Mouse (Mus musculus): ENCODE data around the gene Plac8. TPM values are rescaled to one million over a fixed set of nuclear protein-coding genes. Genes with fewer than 3 reads are reported as not detected.

Gene Plac8
- polyA plus RNA-seq, 1 experiment from 2014 or later = 1.4 TPM

DNA sequence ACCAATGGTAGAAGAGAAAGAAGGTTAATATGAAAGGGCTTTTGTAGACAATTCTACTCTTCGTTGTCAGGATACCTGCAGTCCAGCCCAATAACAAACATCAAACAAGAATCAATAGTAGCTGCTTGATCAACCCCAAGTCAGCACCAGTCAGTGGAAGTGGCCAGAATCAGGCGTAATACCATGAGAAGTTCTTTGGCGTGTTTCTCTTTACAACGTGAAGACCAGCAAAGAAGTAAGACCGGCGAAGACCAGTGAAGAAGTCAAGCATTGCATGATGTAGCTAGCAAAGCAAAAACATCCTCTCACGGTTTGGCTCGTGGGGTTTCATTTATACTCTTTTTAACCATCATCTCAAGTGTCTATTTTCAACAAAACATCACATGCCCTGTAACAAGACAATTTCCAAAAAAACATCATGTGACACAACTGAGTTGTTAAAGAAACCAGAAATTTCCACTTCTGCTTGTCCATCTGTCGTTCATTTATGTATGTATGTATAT, 27.0 kb upstream of the Plac8 start:
- no peak for ATAC-seq (ENCODE audit: low FRiP score)
- 95% methylated on average over 9 of the region's 9 CpGs for WGBS
- Histone ChIP-seq H3K4me3 (replicated peaks; ENCODE audit: low read length) (no peak overlapping the region), H3K36me3 (replicated peaks; ENCODE audit: control insufficient read depth, insufficient read depth) (no peaks in the 10 kb centered on the region), H3K4me2 (replicated peaks) (no peak overlapping the region), H3K27ac (no peak overlapping the region), H3K9ac (no peak overlapping the region), H3K27me3 (ENCODE audit: control insufficient read depth, insufficient read depth, low read length) (no peaks in the 10 kb centered on the region), H3K9me3 (ENCODE audit: control insufficient read depth, low read length) (0 out of 2 replicates have a peak, but pooled peaks cover 3% of the 10 kb centered on the region), H3K4me1 (replicated peaks; ENCODE audit: control insufficient read depth, insufficient read depth, low read length) (no peaks in the 10 kb centered on the region)
- no peak for DNase-seq (ENCODE audit: low spot score)

DNA sequence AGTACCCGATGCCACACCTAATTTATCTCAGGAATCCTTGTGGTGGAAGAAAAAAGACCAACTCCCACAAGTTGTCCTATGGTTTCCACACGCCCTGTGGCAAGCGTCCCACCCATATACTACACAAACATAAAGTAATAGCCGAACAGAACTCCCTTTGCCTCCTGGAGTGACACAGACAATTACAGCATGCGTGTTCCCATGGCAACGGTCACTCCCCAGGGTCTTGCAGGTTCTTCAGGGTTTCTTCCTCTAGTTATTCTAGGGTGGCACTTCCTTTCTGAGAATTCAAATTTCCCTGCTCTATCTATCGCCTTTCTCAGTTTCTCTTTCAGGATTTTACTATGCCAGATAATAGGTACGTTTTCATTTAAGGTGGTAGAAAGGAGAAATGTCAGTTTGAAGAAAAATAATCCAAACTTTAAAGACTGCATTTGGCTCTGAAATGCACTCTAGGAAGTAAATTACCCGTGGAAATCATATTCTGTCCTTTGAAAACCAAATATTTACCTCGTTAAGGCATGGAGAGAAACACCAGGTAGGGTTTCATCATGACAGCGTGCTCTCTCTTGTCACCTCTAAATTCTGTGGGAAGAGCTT, 25.9 kb upstream of the Plac8 start:
- 70% methylated on average over 11 of the region's 11 CpGs for WGBS
- no peaks in the 10 kb centered on the region for H3K4me1 ChIP-seq (replicated peaks; ENCODE audit: control insufficient read depth, insufficient read depth, low read length)
- DNase-seq (ENCODE audit: low spot score) = no peak

DNA sequence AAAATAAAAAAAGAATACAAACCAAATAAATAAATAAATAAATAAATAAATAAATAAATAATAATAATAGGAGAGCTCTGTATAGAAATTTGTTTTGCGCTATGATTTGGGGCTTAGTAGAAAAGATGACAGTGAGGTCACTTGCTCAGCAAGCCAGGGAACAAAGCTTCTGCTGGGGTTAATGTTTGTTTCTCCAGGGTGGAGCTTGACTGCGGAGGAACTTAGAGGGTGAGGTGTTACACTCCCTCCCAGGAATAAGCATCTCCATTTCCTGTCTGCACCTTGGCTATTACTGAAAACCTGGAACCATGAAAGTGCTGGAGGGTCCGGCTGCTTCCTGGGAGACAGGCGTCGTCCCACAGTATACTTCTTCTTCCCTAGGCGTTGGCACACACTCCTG, 24.0 kb upstream of the Plac8 start:
- no peak overlapping the region for H3K4me3 ChIP-seq (replicated peaks; ENCODE audit: low read length)
- no peak overlapping the region for H3K4me2 ChIP-seq (replicated peaks)
- no peaks in the 10 kb centered on the region for H3K4me1 ChIP-seq (replicated peaks; ENCODE audit: control insufficient read depth, insufficient read depth, low read length)
- no peaks in the 10 kb centered on the region for H3K27me3 ChIP-seq (ENCODE audit: control insufficient read depth, insufficient read depth, low read length)
- WGBS = 93% methylated on average over 6 of the region's 6 CpGs
- no peak for DNase-seq (ENCODE audit: low spot score)
- H3K9me3 ChIP-seq (ENCODE audit: control insufficient read depth, low read length) = peaks cover 13% of the 10 kb centered on the region
- H3K27ac ChIP-seq = no peak overlapping the region
- no peak overlapping the region for H3K9ac ChIP-seq
- no peak for ATAC-seq (ENCODE audit: low FRiP score)
- H3K36me3 ChIP-seq (replicated peaks; ENCODE audit: control insufficient read depth, insufficient read depth) = no peaks in the 10 kb centered on the region

More for the DNA sequence above, 25.9 kb upstream of the Plac8 start:
- H3K27me3 ChIP-seq (ENCODE audit: control insufficient read depth, insufficient read depth, low read length) = no peaks in the 10 kb centered on the region
- H3K4me2 ChIP-seq (replicated peaks) = no peak overlapping the region
- peaks cover 10% of the 10 kb centered on the region for H3K9me3 ChIP-seq (ENCODE audit: control insufficient read depth, low read length)
- H3K27ac ChIP-seq = no peak overlapping the region
- H3K4me3 ChIP-seq (replicated peaks; ENCODE audit: low read length) = no peak overlapping the region
- no peak overlapping the region for H3K9ac ChIP-seq
- H3K36me3 ChIP-seq (replicated peaks; ENCODE audit: control insufficient read depth, insufficient read depth) = no peaks in the 10 kb centered on the region
- no peak for ATAC-seq (ENCODE audit: low FRiP score)

DNA sequence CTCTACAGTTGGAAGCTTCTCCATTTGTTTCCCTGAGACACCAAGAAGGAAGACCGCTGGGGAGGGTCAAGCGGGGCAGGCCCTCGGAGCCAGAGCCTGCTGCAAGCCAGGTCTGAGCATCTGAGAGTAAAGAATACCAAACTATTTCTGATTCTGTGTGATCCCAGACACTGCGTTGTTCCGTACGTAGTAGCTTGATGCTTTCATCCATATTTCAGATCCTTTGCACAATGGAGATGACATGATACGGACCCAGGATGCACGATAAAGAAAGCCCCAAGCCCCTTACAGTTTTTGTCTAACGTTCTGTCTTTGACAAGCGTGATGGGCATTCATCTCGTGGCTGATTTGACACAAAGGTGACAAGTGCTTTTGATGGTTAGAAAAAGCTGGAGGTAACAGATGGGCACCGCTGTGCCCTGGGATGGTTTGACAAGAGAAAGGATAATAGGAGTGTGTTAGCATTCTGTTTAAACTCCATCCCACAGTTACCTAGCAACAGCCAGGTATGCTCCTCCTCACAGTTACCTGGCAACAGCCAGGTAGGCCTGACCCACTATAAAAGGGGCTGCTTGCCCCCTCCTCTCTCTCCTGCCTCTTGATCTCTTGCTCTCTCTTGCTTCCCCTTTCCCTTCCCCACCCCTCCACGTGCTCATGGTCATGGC, 22.9 kb upstream of the Plac8 start:
- DNase-seq (ENCODE audit: low spot score) (no peak), ATAC-seq (ENCODE audit: low FRiP score) (no peak)
- Histone ChIP-seq H3K4me1 (replicated peaks; ENCODE audit: control insufficient read depth, insufficient read depth, low read length) (no peaks in the 10 kb centered on the region), H3K9ac (no peak overlapping the region), H3K36me3 (replicated peaks; ENCODE audit: control insufficient read depth, insufficient read depth) (no peaks in the 10 kb centered on the region), H3K4me3 (replicated peaks; ENCODE audit: low read length) (no peak overlapping the region), H3K27me3 (ENCODE audit: control insufficient read depth, insufficient read depth, low read length) (no peaks in the 10 kb centered on the region), H3K9me3 (ENCODE audit: control insufficient read depth, low read length) (peaks cover 13% of the 10 kb centered on the region), H3K27ac (no peak overlapping the region), H3K4me2 (replicated peaks) (no peak overlapping the region)
- 78% methylated on average over 13 of the region's 13 CpGs for WGBS

DNA sequence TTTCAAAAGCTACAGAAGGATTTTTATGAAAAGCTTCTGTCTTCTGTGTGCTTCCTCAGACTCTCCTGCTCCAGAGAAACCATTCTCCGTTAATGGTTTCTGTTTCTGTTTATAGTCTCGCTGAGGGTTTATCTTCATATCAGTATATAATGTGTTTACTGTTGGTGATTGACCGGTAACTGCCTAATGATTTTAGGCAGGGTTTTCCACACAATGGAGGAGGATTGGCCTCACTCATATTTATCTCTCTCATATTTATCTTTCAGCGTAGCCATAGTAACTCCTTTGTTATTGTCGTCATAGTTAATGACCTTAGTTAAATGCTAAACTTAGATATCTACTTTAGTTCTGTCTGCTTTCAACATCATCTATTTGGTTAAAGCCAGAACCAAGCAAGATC, 18.5 kb upstream of the Plac8 start:
- DNase-seq (ENCODE audit: low spot score) = no peak
- no peak for ATAC-seq (ENCODE audit: low FRiP score)

DNA sequence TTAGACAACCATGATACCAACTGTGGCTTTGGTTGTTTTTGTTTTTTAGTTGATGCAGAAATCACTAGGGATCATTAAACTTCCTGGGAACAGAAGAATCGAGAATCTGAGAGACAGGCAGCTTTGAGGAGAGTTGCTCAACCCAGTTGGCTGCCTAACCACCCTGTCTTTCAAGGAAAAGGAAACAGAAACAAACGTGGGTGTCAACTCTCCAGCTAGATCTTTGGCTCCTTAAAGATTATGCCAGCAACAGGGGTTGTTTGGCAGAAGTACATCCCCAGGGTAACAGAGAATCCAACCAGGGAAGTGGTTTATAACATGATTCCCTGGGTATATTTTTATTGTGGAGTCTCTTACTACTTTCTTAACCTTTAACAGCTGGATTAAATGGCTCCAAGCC, 15.6 kb upstream of the Plac8 start:
- H3K36me3 ChIP-seq (replicated peaks; ENCODE audit: control insufficient read depth, insufficient read depth) = no peaks in the 10 kb centered on the region
- H3K27me3 ChIP-seq (ENCODE audit: control insufficient read depth, insufficient read depth, low read length) = no peaks in the 10 kb centered on the region
- no peaks in the 10 kb centered on the region for H3K4me1 ChIP-seq (replicated peaks; ENCODE audit: control insufficient read depth, insufficient read depth, low read length)
- H3K27ac ChIP-seq = no peak overlapping the region
- H3K4me2 ChIP-seq (replicated peaks) = no peak overlapping the region
- H3K4me3 ChIP-seq (replicated peaks; ENCODE audit: low read length) = no peak overlapping the region
- no peak for DNase-seq (ENCODE audit: low spot score)
- ATAC-seq (ENCODE audit: low FRiP score) = no peak
- no peaks in the 10 kb centered on the region for H3K9me3 ChIP-seq (ENCODE audit: control insufficient read depth, low read length)
- WGBS = 51% methylated on average over 2 of the region's 2 CpGs
- H3K9ac ChIP-seq = no peak overlapping the region

More for the DNA sequence above, 18.5 kb upstream of the Plac8 start:
- peaks cover 13% of the 10 kb centered on the region for H3K9me3 ChIP-seq (ENCODE audit: control insufficient read depth, low read length)
- H3K4me3 ChIP-seq (replicated peaks; ENCODE audit: low read length) = no peak overlapping the region
- no peaks in the 10 kb centered on the region for H3K4me1 ChIP-seq (replicated peaks; ENCODE audit: control insufficient read depth, insufficient read depth, low read length)
- WGBS = 90% methylated on average over 5 of the region's 5 CpGs
- no peaks in the 10 kb centered on the region for H3K36me3 ChIP-seq (replicated peaks; ENCODE audit: control insufficient read depth, insufficient read depth)
- no peak overlapping the region for H3K4me2 ChIP-seq (replicated peaks)
- H3K9ac ChIP-seq = no peak overlapping the region
- no peak overlapping the region for H3K27ac ChIP-seq
- H3K27me3 ChIP-seq (ENCODE audit: control insufficient read depth, insufficient read depth, low read length) = no peaks in the 10 kb centered on the region

DNA sequence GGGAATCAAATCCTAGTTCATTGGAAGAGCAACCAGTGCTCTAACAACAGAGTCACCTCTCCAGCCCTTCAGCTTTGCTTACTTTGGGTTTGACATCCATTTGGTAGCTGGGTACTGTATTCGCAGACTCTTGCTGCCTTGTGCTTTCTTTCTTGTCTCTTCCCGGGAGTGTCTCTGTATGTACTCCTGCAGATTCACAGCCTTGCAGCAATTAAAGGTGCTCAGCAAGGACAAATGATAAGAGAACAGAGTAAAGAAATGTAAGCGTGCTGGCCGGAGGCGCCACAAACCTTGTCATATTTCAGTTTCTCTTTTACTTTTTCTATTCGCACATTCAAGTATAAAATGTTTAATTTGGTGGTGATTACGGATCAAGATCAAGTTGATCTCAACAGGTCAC, 15.1 kb upstream of the Plac8 start:
- H3K9ac ChIP-seq = no peak overlapping the region
- no peak overlapping the region for H3K4me2 ChIP-seq (replicated peaks)
- H3K27ac ChIP-seq = no peak overlapping the region
- whole genome bisulfite sequencing = 93% methylated on average over 7 of the region's 7 CpGs
- no peak for ATAC-seq (ENCODE audit: low FRiP score)
- DNase-seq (ENCODE audit: low spot score) = no peak
- no peaks in the 10 kb centered on the region for H3K4me1 ChIP-seq (replicated peaks; ENCODE audit: control insufficient read depth, insufficient read depth, low read length)
- H3K4me3 ChIP-seq (replicated peaks; ENCODE audit: low read length) = no peak overlapping the region
- H3K9me3 ChIP-seq (ENCODE audit: control insufficient read depth, low read length) = no peaks in the 10 kb centered on the region
- H3K36me3 ChIP-seq (replicated peaks; ENCODE audit: control insufficient read depth, insufficient read depth) = no peaks in the 10 kb centered on the region
- no peaks in the 10 kb centered on the region for H3K27me3 ChIP-seq (ENCODE audit: control insufficient read depth, insufficient read depth, low read length)

DNA sequence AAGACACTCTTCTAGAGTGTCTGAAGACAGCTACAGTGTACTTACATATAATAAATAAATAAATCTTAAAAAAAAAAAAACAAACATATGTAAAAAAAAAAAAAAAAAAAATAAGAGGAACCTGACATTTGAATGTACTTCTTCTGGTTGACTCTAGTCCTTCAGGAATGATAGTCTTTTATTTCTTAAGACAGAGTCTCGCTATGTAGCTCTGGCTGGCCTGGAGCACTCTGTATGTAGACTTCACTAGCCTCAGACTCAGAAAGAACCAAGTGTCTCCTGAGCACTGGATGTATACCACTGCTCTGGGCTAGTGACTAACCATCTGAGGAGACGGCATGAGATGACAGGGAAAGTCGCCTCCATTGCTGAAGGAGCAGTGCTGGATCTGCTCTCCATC, 13.6 kb upstream of the Plac8 start:
- H3K27ac ChIP-seq = no peak overlapping the region
- 87% methylated on average over 3 of the region's 3 CpGs for WGBS
- no peaks in the 10 kb centered on the region for H3K9me3 ChIP-seq (ENCODE audit: control insufficient read depth, low read length)
- no peaks in the 10 kb centered on the region for H3K4me1 ChIP-seq (replicated peaks; ENCODE audit: control insufficient read depth, insufficient read depth, low read length)
- DNase-seq (ENCODE audit: low spot score) (no peak), ATAC-seq (ENCODE audit: low FRiP score) (no peak)
- no peak overlapping the region for H3K4me2 ChIP-seq (replicated peaks)
- H3K36me3 ChIP-seq (replicated peaks; ENCODE audit: control insufficient read depth, insufficient read depth) = no peaks in the 10 kb centered on the region
- H3K27me3 ChIP-seq (ENCODE audit: control insufficient read depth, insufficient read depth, low read length) = no peaks in the 10 kb centered on the region
- H3K4me3 ChIP-seq (replicated peaks; ENCODE audit: low read length) = no peak overlapping the region
- H3K9ac ChIP-seq = no peak overlapping the region

DNA sequence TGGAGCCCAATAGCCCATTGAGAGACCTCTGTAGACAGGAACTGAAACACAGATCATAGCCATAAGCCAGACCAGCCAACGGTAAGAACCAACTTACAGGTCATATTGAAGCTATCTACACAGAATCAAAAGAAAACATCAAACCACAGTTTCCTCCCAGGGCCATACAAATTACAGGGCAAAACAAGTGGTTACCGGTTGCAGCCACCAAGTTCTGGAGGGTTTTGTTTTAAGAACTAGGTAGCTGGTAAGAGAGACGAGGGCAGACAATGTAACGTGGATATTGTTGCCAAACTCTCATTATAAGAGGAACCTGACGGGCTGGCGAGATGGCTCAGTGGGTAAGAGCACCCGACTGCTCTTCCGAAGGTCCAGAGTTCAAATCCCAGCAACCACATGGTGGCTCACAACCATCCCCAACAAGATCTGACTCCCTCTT, 13.2 kb upstream of the Plac8 start:
- Histone ChIP-seq H3K36me3 (replicated peaks; ENCODE audit: control insufficient read depth, insufficient read depth) (no peaks in the 10 kb centered on the region), H3K4me2 (replicated peaks) (no peak overlapping the region), H3K4me1 (replicated peaks; ENCODE audit: control insufficient read depth, insufficient read depth, low read length) (no peaks in the 10 kb centered on the region), H3K4me3 (replicated peaks; ENCODE audit: low read length) (no peak overlapping the region), H3K27ac (no peak overlapping the region), H3K9ac (no peak overlapping the region), H3K27me3 (ENCODE audit: control insufficient read depth, insufficient read depth, low read length) (no peaks in the 10 kb centered on the region), H3K9me3 (ENCODE audit: control insufficient read depth, low read length) (no peaks in the 10 kb centered on the region)
- ATAC-seq (ENCODE audit: low FRiP score) (no peak), DNase-seq (ENCODE audit: low spot score) (no peak)
- 94% methylated on average over 8 of the region's 8 CpGs for WGBS
